Mouse (Mus musculus): ENCODE measurements around the gene Mylip. TPM values are rescaled to one million over a fixed set of nuclear protein-coding genes. Genes with fewer than 3 reads are reported as not detected.

Gene Mylip
- 2.3 and 3.8 TPM in 2 replicates for polyA plus RNA-seq (2015; fragmentation: Nextera tagmentation; extraction: Ambion mirVana)

GRCm38 (mm10) chr13:45389448-45390311 lies at the start of gene Mylip:
Gene Mylip, plus strand, starts transcription at chr13:45389742.
- H3K27me3 ChIP-seq = 0 out of 2 replicates have a peak, but pooled peaks cover 3% of the 10 kb centered on the region
- peak within 1 kb of the TSS; percentile 99 for H3K4me2 ChIP-seq
- peaks cover 22% of the 10 kb centered on the region for H3K4me1 ChIP-seq
- H3K9ac ChIP-seq = peak within 1 kb of the TSS; percentile 77
- WGBS = under 1% methylated on average over 67 of the region's 81 CpGs
- H3K9me3 ChIP-seq (replicated peaks) = no peaks in the 10 kb centered on the region
- H3K36me3 ChIP-seq (ENCODE audit: poor library complexity, severe bottlenecking) = no peaks in the 10 kb centered on the region
- H3K27ac ChIP-seq = no peak within 1 kb of the TSS
- peak; percentile 99 for ATAC-seq
- peak within 1 kb of the TSS; percentile 69 for H3K4me3 ChIP-seq

- H3K4me1 ChIP-seq = peaks cover 7% of the 10 kb centered on the region
- no peaks in the 10 kb centered on the region for H3K36me3 ChIP-seq (ENCODE audit: poor library complexity, severe bottlenecking)
- no peak overlapping the region for H3K9ac ChIP-seq
- no peak for ATAC-seq
- H3K27ac ChIP-seq = no peak overlapping the region
- no peak overlapping the region for H3K4me2 ChIP-seq
- H3K27me3 ChIP-seq = no peaks in the 10 kb centered on the region
- H3K4me3 ChIP-seq = no peak overlapping the region
- H3K9me3 ChIP-seq (replicated peaks) = no peaks in the 10 kb centered on the region; the same call in 1 of the 2 replicates
Measured at GRCm38 (mm10) chr13:45341991-45342390, 47.6 kb upstream of the Mylip start.

- no peak for ATAC-seq
- no peaks in the 10 kb centered on the region for H3K36me3 ChIP-seq (ENCODE audit: poor library complexity, severe bottlenecking)
- H3K4me3 ChIP-seq = no peak overlapping the region
- H3K4me1 ChIP-seq = peaks cover 7% of the 10 kb centered on the region
- H3K27ac ChIP-seq = no peak overlapping the region
- H3K27me3 ChIP-seq = no peaks in the 10 kb centered on the region
- H3K4me2 ChIP-seq = no peak overlapping the region
- H3K9me3 ChIP-seq (replicated peaks) = no peaks in the 10 kb centered on the region; the same call in 1 of the 2 replicates
- H3K9ac ChIP-seq = no peak overlapping the region
- 83% methylated on average over 6 of the region's 6 CpGs for WGBS
Measured at GRCm38 (mm10) chr13:45343541-45343940, 46.0 kb upstream of the Mylip start.

GRCm38 (mm10) chr13:45343966-45344365 lies 45.6 kb upstream of the Mylip start:
- H3K9me3 ChIP-seq (replicated peaks) = no peaks in the 10 kb centered on the region; the same call in 1 of the 2 replicates
- no peak for ATAC-seq

GRCm38 (mm10) chr13:45345471-45346159 lies 43.9 kb upstream of the Mylip start:
- no peaks in the 10 kb centered on the region; the same call in 1 of the 2 replicates for H3K9me3 ChIP-seq (replicated peaks)
- WGBS = 20% methylated on average over 14 of the region's 14 CpGs
- H3K27ac ChIP-seq = no peak overlapping the region
- H3K36me3 ChIP-seq (ENCODE audit: poor library complexity, severe bottlenecking) = no peaks in the 10 kb centered on the region
- ATAC-seq = no peak
- H3K4me1 ChIP-seq = peaks cover 7% of the 10 kb centered on the region
- no peaks in the 10 kb centered on the region for H3K27me3 ChIP-seq
- no peak overlapping the region for H3K4me3 ChIP-seq
- H3K4me2 ChIP-seq = peak overlapping the region; percentile 20
- H3K9ac ChIP-seq = no peak overlapping the region

More at GRCm38 (mm10) chr13:45343966-45344365, 45.6 kb upstream of the Mylip start:
- peaks cover 7% of the 10 kb centered on the region for H3K4me1 ChIP-seq
- H3K4me3 ChIP-seq = no peak overlapping the region
- H3K9ac ChIP-seq = no peak overlapping the region
- H3K27me3 ChIP-seq = no peaks in the 10 kb centered on the region
- H3K4me2 ChIP-seq = no peak overlapping the region
- 62% methylated on average over 4 of the region's 4 CpGs for WGBS
- no peak overlapping the region for H3K27ac ChIP-seq
- no peaks in the 10 kb centered on the region for H3K36me3 ChIP-seq (ENCODE audit: poor library complexity, severe bottlenecking)

- Histone ChIP-seq H3K4me2 (no peak overlapping the region), H3K9ac (no peak overlapping the region), H3K9me3 (replicated peaks) (no peaks in the 10 kb centered on the region), H3K4me1 (no peaks in the 10 kb centered on the region), H3K4me3 (no peak overlapping the region), H3K27me3 (no peaks in the 10 kb centered on the region), H3K36me3 (ENCODE audit: poor library complexity, severe bottlenecking) (no peaks in the 10 kb centered on the region), H3K27ac (no peak overlapping the region)
- no peak for ATAC-seq
- 83% methylated on average over 5 of the region's 5 CpGs for WGBS
Measured at GRCm38 (mm10) chr13:45351483-45351882, 38.1 kb upstream of the Mylip start.

- whole genome bisulfite sequencing = 76% methylated on average over 2 of the region's 2 CpGs
- Histone ChIP-seq H3K9me3 (replicated peaks) (no peaks in the 10 kb centered on the region), H3K27ac (no peak overlapping the region), H3K4me3 (no peak overlapping the region), H3K4me2 (no peak overlapping the region), H3K9ac (no peak overlapping the region), H3K27me3 (no peaks in the 10 kb centered on the region), H3K4me1 (no peaks in the 10 kb centered on the region), H3K36me3 (ENCODE audit: poor library complexity, severe bottlenecking) (no peaks in the 10 kb centered on the region)
- ATAC-seq = no peak
Measured at GRCm38 (mm10) chr13:45354824-45355223, 34.7 kb upstream of the Mylip start.

GRCm38 (mm10) chr13:45358208-45358607 lies 31.3 kb upstream of the Mylip start:
- Histone ChIP-seq H3K9me3 (replicated peaks) (no peaks in the 10 kb centered on the region), H3K27me3 (no peaks in the 10 kb centered on the region), H3K9ac (no peak overlapping the region), H3K4me2 (no peak overlapping the region), H3K4me1 (no peaks in the 10 kb centered on the region), H3K4me3 (no peak overlapping the region), H3K36me3 (ENCODE audit: poor library complexity, severe bottlenecking) (no peaks in the 10 kb centered on the region), H3K27ac (no peak overlapping the region)
- no peak for ATAC-seq
- WGBS = 90% methylated on average over 5 of the region's 5 CpGs

GRCm38 (mm10) chr13:45358676-45359323 lies 30.7 kb upstream of the Mylip start:
- no peak for ATAC-seq
- H3K27me3 ChIP-seq = no peaks in the 10 kb centered on the region
- H3K27ac ChIP-seq = no peak overlapping the region
- H3K4me1 ChIP-seq = no peaks in the 10 kb centered on the region
- no peak overlapping the region for H3K4me2 ChIP-seq
- no peaks in the 10 kb centered on the region for H3K9me3 ChIP-seq (replicated peaks)
- H3K9ac ChIP-seq = no peak overlapping the region
- no peaks in the 10 kb centered on the region for H3K36me3 ChIP-seq (ENCODE audit: poor library complexity, severe bottlenecking)
- no peak overlapping the region for H3K4me3 ChIP-seq
- WGBS = 90% methylated on average over 13 of the region's 13 CpGs

GRCm38 (mm10) chr13:45365788-45366187 lies 23.8 kb upstream of the Mylip start:
- Histone ChIP-seq H3K9ac (no peak overlapping the region), H3K9me3 (replicated peaks) (no peaks in the 10 kb centered on the region), H3K4me3 (no peak overlapping the region), H3K36me3 (ENCODE audit: poor library complexity, severe bottlenecking) (no peaks in the 10 kb centered on the region), H3K4me2 (no peak overlapping the region), H3K27me3 (no peaks in the 10 kb centered on the region), H3K27ac (no peak overlapping the region), H3K4me1 (no peaks in the 10 kb centered on the region)
- no peak for ATAC-seq
- WGBS = 90% methylated on average over 10 of the region's 10 CpGs

- WGBS = 96% methylated on average over 2 of the region's 2 CpGs
- Histone ChIP-seq H3K4me3 (no peak overlapping the region), H3K27ac (no peak overlapping the region), H3K27me3 (0 out of 2 replicates have a peak, but pooled peaks cover 2% of the 10 kb centered on the region), H3K4me1 (peaks cover 18% of the 10 kb centered on the region), H3K9me3 (replicated peaks) (no peaks in the 10 kb centered on the region), H3K36me3 (ENCODE audit: poor library complexity, severe bottlenecking) (no peaks in the 10 kb centered on the region), H3K9ac (no peak overlapping the region), H3K4me2 (no peak overlapping the region)
- no peak for ATAC-seq
Measured at GRCm38 (mm10) chr13:45371673-45372072, 17.9 kb upstream of the Mylip start.

GRCm38 (mm10) chr13:45372456-45372855 lies 17.1 kb upstream of the Mylip start:
- no peaks in the 10 kb centered on the region for H3K9me3 ChIP-seq (replicated peaks)
- H3K4me2 ChIP-seq = no peak overlapping the region
- H3K9ac ChIP-seq = no peak overlapping the region
- no peaks in the 10 kb centered on the region for H3K36me3 ChIP-seq (ENCODE audit: poor library complexity, severe bottlenecking)
- H3K4me1 ChIP-seq = peaks cover 18% of the 10 kb centered on the region
- H3K27ac ChIP-seq = no peak overlapping the region
- H3K27me3 ChIP-seq = 0 out of 2 replicates have a peak, but pooled peaks cover 2% of the 10 kb centered on the region
- no peak overlapping the region for H3K4me3 ChIP-seq
- ATAC-seq = no peak
- WGBS = 90% methylated on average over 2 of the region's 2 CpGs
